Mouse (Mus musculus) layer of hippocampus, adult 18-20 months (tissue): ENCODE data around the gene Atp13a3. TPM values are rescaled to one million over a fixed set of nuclear protein-coding genes. Genes with fewer than 3 reads are reported as not detected.
"Not testable (repeated sequence)": the region's sequence is repeated elsewhere in the genome, so short reads cannot be mapped to it uniquely, and the experiment has no call there.

Source experiments
- DNase-seq, 2 experiments: peaks; one replicate each; pipeline ENCODE4 v3.0.0; 2022; ENCODE audit warnings: low spot score in 2 of 2
- total RNA-seq, 2 experiments: library from RNA; stranded (reverse); gene quantifications; 2 replicates each; pipeline ENCODE4 v1.2.3; 2021

The Atp13a3 gene
- total RNA-seq, 2 experiments from 2014 or later = 71.5 to 72.9 TPM

GRCm38 (mm10) chr16:30362528-30362927, 43.2 kb downstream of the Atp13a3 start:
- no peak for DNase-seq

DNA sequence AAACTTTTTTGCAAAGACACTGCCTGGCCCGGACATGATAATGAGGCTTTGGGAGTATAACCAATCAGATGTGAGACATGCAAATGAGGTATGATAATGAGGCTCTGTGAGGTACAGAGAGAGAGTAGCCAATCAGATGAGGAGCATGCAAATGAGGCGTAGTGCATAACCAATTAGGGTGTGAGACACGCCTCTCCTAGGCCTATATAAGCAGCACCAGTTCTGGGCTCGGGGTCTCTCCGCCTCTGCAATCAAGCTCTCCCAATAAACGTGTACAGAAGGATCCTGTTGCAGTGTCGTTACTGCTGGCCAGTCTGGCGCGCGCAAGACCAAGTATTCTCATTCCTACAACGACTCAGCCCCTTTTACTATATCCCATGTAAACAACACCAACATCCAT, 52.3 kb downstream of the Atp13a3 start:
- not testable (repeated sequence) for DNase-seq

DNA sequence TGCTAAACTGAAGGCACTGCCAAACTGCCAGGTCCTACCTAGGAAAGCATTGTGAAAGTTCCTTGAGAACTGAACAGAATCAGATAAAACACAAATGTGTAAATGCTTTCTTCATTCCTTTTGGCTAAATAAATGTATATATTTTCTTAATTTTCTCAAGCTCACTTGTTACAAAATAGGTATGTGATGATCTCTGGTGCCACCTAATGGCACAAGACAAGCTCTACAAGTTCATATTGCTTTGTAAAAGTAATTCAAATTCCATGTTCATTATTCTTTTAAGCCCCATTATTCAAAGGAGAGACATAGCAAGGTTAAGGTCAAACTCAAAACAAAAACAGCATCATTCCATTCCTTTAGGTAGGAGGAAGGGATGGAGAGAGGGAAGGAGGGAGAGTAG, 91.5 kb downstream of the Atp13a3 start:
- DNase-seq = no peak

- no peak for DNase-seq
These were observed 95.1 kb downstream of the Atp13a3 start, which contains the start of gene Gp5 for GRCm38 (mm10) chr16:30310647-30311046. TSS of gene Gp5 (minus strand) at chr16:30310779.

GRCm38 (mm10) chr16:30310171-30310515, 95.6 kb downstream of the Atp13a3 start:
- DNase-seq = no peak

DNA sequence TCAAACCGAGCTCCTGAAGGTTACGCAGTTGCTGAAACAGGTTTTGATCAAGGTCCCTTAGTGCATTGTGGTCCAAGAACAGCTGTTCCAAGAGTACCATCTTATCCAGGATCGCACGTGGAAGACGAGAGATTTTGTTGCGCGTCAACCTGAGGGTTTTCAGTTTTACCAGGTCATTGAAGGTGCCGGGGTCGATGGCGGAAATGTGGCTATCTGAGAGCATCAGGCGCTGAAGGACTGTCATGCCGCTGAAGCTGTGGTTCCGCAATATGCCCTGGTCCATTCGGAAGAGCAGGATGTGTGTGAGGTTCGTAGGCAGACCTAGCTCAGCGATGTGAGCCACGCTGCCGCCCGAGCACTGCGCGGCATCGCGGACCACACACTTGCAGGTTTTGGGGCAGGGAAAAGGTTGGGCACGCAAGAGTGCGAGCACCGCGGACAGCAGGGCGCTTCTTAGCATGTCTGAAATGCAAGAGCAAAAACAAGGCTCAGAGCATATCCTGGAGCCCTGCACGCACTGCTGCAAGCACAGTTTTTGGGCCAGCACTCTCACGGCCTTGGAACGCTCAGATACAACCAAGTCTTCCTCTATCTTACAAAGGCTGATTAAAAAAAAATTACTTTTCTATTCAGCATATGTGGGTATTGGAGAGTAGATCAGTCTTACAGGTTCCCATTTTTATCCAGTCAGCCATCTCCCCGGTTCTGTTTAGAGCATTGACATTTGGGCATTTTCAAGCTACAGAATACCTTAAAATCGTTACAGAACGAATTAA, 96.2 kb downstream of the Atp13a3 start:
- DNase-seq = peak in 1 of 2 experiments; percentile 22

DNA sequence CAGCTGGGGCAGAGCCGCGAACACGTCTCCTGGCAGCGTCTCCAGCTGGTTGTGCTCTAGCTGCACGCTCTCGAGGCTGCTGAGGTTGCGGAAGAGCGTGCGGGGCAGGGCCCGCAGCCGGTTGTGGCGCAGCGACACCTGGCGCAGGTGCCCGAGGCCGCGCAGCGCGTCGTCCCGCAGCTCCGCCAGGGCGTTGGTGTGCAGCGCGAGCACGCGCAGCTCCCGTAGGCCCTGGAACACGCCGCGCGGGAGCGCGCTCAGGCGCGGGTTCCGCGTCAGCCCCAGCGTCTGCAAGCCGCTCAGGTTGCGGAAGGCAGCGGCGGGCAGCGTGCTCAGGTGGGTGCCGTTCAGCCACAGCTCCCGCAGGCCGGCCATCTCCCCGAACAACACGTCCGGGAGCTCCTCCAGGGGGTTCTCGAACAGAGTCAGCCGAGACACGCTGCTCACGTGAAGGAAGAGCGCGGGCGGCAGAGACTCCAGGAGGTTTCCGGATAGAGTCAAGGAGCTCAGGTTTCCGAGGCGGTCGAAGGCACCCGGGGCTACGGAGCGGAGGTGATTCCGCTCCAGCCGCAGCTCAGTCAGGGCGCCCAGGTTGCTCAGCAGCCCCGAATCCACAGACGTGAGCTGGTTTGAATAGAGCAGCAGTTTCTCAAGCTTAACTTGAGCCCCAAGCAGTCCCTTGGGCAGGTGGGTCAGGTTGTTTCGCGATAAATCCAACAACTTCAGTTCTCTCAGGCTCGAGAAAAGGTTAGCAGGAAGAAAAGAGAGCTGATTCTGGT, 97.0 kb downstream of the Atp13a3 start:
- peak; percentile 43 to 60 for DNase-seq

- DNase-seq = peak in 1 of 2 experiments; percentile 9
These were observed 97.7 kb downstream of the Atp13a3 start for GRCm38 (mm10) chr16:30307961-30308615.

DNA sequence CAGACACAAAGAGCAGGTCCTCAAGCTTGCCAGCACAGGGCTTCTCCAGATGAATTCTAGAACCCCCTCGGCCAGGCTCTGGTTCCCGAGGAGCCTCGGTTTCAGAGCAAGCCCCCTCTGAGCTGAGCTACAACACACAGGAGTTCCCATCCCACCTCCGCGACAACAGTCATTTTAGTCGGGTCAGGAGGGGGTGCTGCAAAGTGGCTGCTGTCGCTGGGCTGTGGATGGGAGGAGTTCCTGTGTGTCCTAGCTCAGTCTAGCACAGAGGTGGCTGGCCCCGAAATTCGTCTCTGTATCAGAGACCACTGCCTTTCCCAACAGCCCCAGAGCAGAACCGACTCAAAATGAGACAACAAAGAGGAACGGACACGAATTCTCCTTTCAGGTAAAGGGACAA, 98.5 kb downstream of the Atp13a3 start:
- DNase-seq = no peak

- no peak for DNase-seq
These were observed 99.7 kb downstream of the Atp13a3 start for GRCm38 (mm10) chr16:30306102-30306501.

DNA sequence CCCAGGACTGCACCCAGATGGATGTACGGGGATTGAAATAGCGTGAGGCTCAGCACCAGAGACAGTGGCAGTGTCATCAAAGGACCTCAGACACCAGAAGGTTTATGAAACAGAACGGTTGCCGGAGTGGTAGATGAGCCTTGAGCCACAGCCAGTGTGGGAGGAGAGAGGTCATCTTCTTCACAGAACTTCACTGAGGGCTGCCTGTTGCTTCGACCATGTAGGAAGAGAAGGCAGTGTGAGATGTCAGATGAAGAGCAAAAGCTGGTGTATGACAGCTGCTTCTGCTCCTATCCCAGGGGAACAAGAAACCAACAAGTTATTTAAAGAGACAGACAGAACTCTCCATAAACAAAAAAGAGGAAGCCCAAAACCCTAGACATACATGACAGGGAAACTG, 101.5 kb downstream of the Atp13a3 start:
- DNase-seq = no peak

DNA sequence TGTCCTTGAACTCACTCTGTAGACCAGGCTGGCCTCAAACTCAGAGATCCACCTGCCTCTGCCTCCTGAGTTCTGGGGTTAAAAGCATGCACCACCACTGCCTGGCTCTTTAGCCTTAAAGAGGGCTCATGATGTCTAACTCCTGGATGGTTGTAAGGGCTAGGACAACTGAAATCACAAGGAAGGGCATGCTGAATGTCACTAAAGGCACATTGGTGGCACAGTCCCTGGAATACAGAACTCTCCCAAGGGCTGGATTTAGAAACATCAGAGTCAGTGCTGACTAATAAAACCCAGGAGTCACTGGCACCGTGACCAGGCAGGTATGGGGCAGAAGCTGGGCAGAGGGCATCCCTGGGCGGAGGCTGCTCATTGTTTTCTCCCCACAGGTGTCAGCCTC, 102.4 kb downstream of the Atp13a3 start:
- no peak for DNase-seq

DNA sequence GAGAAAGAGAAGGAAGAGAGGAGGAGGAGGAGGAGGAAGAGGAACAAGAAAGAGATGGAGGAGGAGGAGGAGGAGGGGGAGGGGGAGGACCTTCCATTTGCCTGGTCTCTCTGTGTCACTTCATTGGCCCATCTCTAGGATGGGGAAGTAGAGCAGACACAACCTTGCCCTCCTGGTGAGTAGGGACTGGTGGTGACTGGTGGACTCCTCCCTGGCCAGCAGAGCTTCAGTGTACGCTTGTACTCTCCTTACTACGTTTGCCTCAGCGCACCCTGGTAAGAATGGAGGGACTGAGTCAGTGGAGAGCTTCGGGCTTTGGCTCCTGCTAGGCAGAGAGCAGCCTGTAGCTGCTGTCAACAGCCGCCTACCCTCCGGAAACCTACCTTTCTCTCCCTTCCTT, 103.1 kb downstream of the Atp13a3 start:
- DNase-seq = no peak

- no peak for DNase-seq
These were observed 106.0 kb downstream of the Atp13a3 start for GRCm38 (mm10) chr16:30299711-30300277.

DNA sequence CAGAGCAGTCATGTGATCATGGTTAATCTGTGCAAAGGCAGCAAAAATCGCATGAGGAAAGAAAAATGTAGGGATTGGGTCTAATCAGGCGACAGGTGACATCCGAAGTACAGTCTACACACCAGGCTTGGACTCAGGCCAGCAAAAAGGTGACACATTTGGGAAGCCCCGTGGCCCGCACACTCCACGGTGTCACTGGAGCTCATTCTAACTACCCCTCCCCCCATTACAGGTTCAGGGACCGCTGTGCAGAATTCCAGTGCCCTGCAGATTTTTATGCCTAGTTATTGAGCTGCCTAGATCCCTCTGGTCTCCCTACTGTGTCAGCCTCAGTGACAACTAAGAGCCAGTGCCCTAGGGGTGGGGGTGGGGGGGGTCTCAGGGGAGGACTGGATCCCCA, 108.3 kb downstream of the Atp13a3 start:
- no peak for DNase-seq

DNA sequence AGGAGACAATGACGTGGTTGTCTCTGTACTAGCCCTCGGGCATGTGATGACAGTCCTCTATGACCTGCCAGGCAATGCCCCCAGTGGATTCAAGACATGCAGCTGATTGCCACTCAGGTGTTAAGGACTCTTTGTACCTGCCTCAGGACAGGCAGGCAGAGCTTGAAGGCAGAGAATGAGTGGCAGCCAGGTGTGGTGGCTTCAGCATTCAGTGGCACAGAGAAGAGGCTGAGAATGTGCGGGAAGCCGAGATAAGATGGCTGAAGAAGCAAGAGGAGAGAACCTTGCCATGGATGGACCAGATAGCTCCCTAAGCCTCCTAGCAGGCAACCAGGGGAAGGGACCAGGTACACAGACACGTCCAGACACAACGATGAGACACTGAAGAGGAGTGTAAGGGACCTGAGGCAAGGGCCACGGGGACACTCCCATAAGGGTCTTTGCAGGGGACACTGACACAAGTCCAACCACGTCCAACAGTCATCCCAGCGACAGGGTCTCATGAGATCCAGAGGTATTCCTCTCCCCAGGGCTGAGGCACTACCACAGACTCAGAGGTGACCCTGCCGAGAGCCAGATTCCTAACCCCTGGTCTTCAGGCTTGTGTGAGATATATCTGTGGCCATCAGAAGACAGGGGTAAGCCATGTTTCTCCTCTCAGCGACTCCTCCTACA, 109.0 kb downstream of the Atp13a3 start:
- DNase-seq = no peak

DNA sequence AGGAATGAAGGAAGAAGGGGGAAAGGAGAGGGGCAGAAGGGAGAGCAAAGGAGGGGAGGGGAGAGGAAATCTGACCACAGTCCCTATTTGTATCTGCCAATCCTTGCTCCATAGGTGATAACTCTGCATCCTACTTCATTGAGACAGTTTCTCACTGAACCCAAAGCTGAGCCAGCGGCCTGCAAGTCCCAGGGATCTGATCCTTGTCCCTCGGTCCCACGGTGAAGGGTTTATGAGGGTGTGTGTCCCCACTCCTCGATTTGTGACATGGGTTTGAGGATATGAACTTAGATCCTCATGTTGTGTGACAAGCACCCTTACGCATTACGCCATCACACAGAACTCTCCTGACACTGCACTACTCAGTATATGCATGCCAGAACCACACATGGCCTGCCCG, 110.7 kb downstream of the Atp13a3 start:
- no peak for DNase-seq

GRCm38 (mm10) chr16:30290436-30290835, 115.3 kb downstream of the Atp13a3 start:
- no peak for DNase-seq

- no peak for DNase-seq
These were observed 120.1 kb downstream of the Atp13a3 start for GRCm38 (mm10) chr16:30285701-30286100.

GRCm38 (mm10) chr16:30283743-30284337, 121.9 kb downstream of the Atp13a3 start:
- no peak for DNase-seq
